Mouse (Mus musculus): ENCODE data around the gene Erg28.

DNA sequence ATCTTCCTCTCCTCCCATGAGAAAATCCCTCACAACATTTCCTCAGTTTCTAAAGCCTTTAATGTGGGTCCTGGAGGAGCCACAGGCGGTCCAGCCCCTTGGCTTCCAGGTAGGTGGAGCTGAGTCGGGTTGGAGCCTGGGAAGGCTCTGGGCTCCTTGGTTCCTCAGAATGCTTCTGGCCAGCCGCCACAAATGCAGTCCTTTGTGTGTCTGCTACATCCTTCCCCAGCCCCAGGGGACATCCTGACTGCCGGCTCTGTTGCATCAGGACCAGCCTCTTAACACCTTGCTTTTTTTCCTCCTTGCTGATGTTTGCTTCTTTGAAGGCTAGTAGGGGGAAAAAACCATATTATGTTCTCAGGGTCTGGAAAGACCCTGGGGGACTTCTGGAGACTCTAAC, 56.6 kb downstream of the Erg28 start:
- TF ChIP-seq CTCF (IDR thresholded peaks at IDR 0.05; ENCODE audit: low read depth) (no peak), EP300 (IDR thresholded peaks at IDR 0.05; ENCODE audit: low read depth) (no peak)
